Mouse (Mus musculus) ES-Bruce4 (cell line): ENCODE measurements around the gene Il25.

Experiments
- CTCF ChIP-seq: IDR thresholded peaks from one replicate; pipeline ENCODE4 v1.8.1; 2011; ENCODE audit warnings: low read depth, low read length
- POLR2A ChIP-seq: IDR thresholded peaks from one replicate; pipeline ENCODE4 v1.8.1; 2011; ENCODE audit warnings: low read length; ENCODE audit not compliant: insufficient read depth

GRCm38 (mm10) chr14:54959197-54959596, 26.7 kb downstream of the Il25 start:
- TF ChIP-seq POLR2A, result no peak
- TF ChIP-seq CTCF, result no peak
